Mouse (Mus musculus): ENCODE measurements around the gene Tmem200b. TPM values are rescaled to one million over a fixed set of nuclear protein-coding genes. Genes with fewer than 3 reads are reported as not detected.

The Tmem200b gene
- polyA plus RNA-seq, 1 experiment from 2014 or later, result 0.18 TPM

DNA sequence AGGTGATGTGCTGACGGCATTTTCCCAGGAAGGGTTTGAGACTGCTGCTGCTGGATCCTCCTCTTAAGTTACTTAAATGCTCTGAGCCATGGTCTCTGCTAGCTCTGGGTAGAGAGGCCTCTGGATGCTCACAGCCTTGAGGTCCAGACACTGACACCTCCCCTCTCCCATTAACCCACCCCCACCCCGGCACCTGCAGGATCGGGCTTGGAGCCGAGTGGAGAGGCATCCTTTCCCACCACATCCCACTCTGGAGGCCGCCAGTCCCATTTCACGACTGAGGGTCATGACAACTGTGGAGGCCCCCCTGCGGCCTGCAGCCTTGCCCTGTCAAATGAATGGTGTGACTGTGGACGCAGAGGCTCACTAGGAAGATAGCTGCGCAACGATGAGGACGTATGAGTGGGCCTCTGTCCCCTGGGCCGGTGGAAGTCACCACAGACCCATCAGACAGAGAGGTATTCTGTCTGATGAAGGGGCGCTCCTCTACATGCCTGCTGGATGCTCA lies 5.7 kb upstream of the Tmem200b start:
- Histone ChIP-seq H3K4me3 (ENCODE audit: low read depth, low read length) (no peak overlapping the region; the same call in 1 of the 2 replicates), H3K4me1 (ENCODE audit: control insufficient read depth, insufficient read depth, low read length) (peaks cover 12% of the 10 kb centered on the region), H3K9ac (ENCODE audit: low read depth, low read length) (no peak overlapping the region), H3K9me3 (replicated peaks; ENCODE audit: control insufficient read depth, low read length, poor library complexity, severe bottlenecking) (no peaks in the 10 kb centered on the region), H3K27me3 (ENCODE audit: control insufficient read depth, insufficient read depth, low read depth, low read length) (peaks cover 57% of the 10 kb centered on the region), H3K27ac (ENCODE audit: low read length) (no peak overlapping the region), H3K36me3 (ENCODE audit: control insufficient read depth, insufficient read depth, low read length) (no peaks in the 10 kb centered on the region), H3K4me2 (ENCODE audit: low read length) (no peak overlapping the region; the same call in 1 of the 2 replicates)
- ATAC-seq, result no peak
- WGBS, result 25% methylated on average over 13 of the region's 13 CpGs

- Histone ChIP-seq H3K27ac (ENCODE audit: low read length) (no peak overlapping the region), H3K4me2 (ENCODE audit: low read length) (no peak overlapping the region), H3K9me3 (replicated peaks; ENCODE audit: control insufficient read depth, low read length, poor library complexity, severe bottlenecking) (no peaks in the 10 kb centered on the region), H3K36me3 (ENCODE audit: control insufficient read depth, insufficient read depth, low read length) (no peaks in the 10 kb centered on the region), H3K4me1 (ENCODE audit: control insufficient read depth, insufficient read depth, low read length) (peaks cover 18% of the 10 kb centered on the region), H3K27me3 (ENCODE audit: control insufficient read depth, insufficient read depth, low read depth, low read length) (peaks cover 57% of the 10 kb centered on the region), H3K9ac (ENCODE audit: low read depth, low read length) (no peak overlapping the region), H3K4me3 (ENCODE audit: low read depth, low read length) (no peak overlapping the region)
- 6% methylated on average over 15 of the region's 15 CpGs for WGBS
- no peak; the same call in 1 of the 2 replicates for ATAC-seq
These were observed 5.1 kb upstream of the Tmem200b start for GRCm38 (mm10) chr4:131916425-131916824.

- H3K4me3 ChIP-seq (ENCODE audit: low read depth, low read length), result no peak overlapping the region
- no peak for ATAC-seq
- no peaks in the 10 kb centered on the region for H3K9me3 ChIP-seq (replicated peaks; ENCODE audit: control insufficient read depth, low read length, poor library complexity, severe bottlenecking)
- H3K9ac ChIP-seq (ENCODE audit: low read depth, low read length), result no peak overlapping the region
- peaks cover 23% of the 10 kb centered on the region for H3K4me1 ChIP-seq (ENCODE audit: control insufficient read depth, insufficient read depth, low read length)
- H3K36me3 ChIP-seq (ENCODE audit: control insufficient read depth, insufficient read depth, low read length), result no peaks in the 10 kb centered on the region
- 80% methylated on average over 10 of the region's 10 CpGs for WGBS
- peaks cover 58% of the 10 kb centered on the region for H3K27me3 ChIP-seq (ENCODE audit: control insufficient read depth, insufficient read depth, low read depth, low read length)
- H3K4me2 ChIP-seq (ENCODE audit: low read length), result no peak overlapping the region
- no peak overlapping the region for H3K27ac ChIP-seq (ENCODE audit: low read length)
These were observed 4.5 kb upstream of the Tmem200b start for GRCm38 (mm10) chr4:131917010-131917555.

DNA sequence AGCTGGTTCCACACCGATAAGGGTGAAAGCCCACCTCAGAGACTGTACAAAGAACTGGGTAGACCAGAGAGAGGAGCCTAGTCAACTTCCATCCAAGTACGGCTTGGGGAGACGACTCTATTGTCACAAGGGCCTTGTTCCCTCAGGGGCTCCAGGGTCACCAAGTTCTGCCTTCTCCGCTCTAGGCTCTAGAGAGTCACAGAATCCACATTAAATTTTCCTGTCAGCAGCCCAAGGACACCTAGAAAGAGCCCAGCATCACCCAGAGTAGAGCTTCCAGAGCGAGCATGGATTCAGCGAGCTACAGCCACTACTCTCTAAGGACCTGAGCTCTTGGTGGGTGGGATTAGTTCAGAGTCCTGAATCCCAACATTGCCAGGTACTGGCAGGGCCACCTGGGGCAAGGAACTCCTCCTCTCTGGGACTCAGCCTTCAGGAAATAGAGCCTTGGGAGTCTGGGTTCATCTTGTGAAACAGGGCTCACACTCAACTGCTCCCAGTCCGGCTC lies 3.5 kb upstream of the Tmem200b start:
- H3K9ac ChIP-seq (ENCODE audit: low read depth, low read length), result no peak overlapping the region
- H3K4me2 ChIP-seq (ENCODE audit: low read length), result no peak overlapping the region
- peaks cover 25% of the 10 kb centered on the region for H3K4me1 ChIP-seq (ENCODE audit: control insufficient read depth, insufficient read depth, low read length)
- no peak overlapping the region for H3K4me3 ChIP-seq (ENCODE audit: low read depth, low read length)
- no peak overlapping the region for H3K27ac ChIP-seq (ENCODE audit: low read length)
- WGBS, result 60% methylated on average over 7 of the region's 7 CpGs
- H3K27me3 ChIP-seq (ENCODE audit: control insufficient read depth, insufficient read depth, low read depth, low read length), result peaks cover 65% of the 10 kb centered on the region
- no peaks in the 10 kb centered on the region for H3K9me3 ChIP-seq (replicated peaks; ENCODE audit: control insufficient read depth, low read length, poor library complexity, severe bottlenecking)
- no peaks in the 10 kb centered on the region for H3K36me3 ChIP-seq (ENCODE audit: control insufficient read depth, insufficient read depth, low read length)
- ATAC-seq, result no peak

DNA sequence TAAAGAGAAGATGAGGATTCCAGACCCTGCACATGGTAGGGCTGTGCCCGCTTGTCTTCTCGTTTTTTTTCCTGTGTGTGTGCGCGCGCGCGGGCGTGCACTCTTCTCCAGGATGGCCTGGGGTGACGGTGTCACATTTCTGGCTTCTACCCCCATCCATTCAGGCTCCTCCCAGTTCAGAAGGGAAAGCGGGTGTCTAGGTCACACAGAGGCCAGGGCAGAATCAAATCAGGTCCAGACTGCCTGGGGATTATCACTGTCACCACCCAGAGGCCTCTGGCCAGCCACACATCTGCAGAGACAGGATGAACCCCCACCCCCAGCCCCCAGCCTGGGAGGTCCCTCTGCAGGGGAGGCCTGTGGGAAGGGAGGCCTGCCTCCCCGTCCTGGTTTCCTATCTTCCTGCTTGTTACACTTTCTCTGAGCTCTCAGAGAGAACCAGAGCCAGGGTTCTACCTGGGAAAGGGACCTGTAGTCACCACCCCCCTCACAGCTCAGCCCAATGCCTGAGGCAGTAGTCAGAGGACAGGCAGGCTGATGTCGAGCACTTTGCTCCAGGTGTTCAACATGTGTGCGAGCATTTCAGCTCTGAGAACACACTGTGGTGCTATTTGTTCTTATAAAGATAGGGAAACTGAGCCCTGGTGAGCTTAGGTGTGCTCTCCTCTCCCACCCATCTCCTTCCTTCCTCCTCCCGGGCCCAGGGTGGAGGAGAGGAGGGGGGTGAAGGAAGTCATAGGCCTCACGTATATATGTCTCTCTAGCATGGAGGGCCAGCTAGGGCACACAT lies 2.7 kb upstream of the Tmem200b start:
- H3K4me2 ChIP-seq (ENCODE audit: low read length), result no peak overlapping the region
- no peaks in the 10 kb centered on the region for H3K9me3 ChIP-seq (replicated peaks; ENCODE audit: control insufficient read depth, low read length, poor library complexity, severe bottlenecking)
- peaks cover 25% of the 10 kb centered on the region for H3K4me1 ChIP-seq (ENCODE audit: control insufficient read depth, insufficient read depth, low read length)
- no peak overlapping the region for H3K27ac ChIP-seq (ENCODE audit: low read length)
- H3K9ac ChIP-seq (ENCODE audit: low read depth, low read length), result no peak overlapping the region
- 21% methylated on average over 14 of the region's 15 CpGs for WGBS
- H3K36me3 ChIP-seq (ENCODE audit: control insufficient read depth, insufficient read depth, low read length), result no peaks in the 10 kb centered on the region
- peaks cover 67% of the 10 kb centered on the region for H3K27me3 ChIP-seq (ENCODE audit: control insufficient read depth, insufficient read depth, low read depth, low read length)
- no peak overlapping the region for H3K4me3 ChIP-seq (ENCODE audit: low read depth, low read length)
- ATAC-seq, result no peak

DNA sequence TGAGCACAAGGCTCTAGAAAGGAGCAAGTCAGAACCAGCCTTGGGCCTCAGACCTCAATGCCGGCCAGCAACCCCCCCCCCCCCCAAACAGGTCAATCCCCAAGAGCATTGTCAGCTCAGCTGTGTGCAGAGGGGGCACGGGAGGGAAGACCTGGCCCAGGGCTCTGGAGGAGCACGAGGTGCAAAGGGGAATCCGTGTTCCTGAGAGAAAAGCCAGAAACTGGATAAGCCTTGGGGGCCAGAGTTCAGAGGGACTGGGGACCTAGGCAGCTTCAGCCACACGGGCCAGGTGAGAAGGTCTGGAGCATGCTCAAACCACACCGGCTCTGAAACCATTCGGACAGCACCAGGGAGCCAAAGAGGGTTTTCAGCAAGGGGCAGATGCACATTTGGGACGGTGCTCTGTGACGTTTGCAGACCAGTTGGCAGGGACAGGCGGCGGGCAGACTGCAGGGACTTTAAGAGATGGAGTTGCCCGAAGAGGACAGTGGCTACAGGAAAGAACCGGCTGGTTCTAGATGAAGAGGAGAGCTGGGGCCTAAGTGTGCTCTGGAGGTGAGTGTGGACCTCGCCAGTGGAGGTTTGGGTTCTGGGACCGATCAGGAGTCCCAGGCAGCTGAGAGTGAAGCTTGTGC lies 1.9 kb upstream of the Tmem200b start:
- H3K4me1 ChIP-seq (ENCODE audit: control insufficient read depth, insufficient read depth, low read length), result peaks cover 25% of the 10 kb centered on the region
- H3K9me3 ChIP-seq (replicated peaks; ENCODE audit: control insufficient read depth, low read length, poor library complexity, severe bottlenecking), result no peaks in the 10 kb centered on the region
- H3K36me3 ChIP-seq (ENCODE audit: control insufficient read depth, insufficient read depth, low read length), result no peaks in the 10 kb centered on the region
- no peak overlapping the region for H3K4me2 ChIP-seq (ENCODE audit: low read length)
- WGBS, result 21% methylated on average over 15 of the region's 15 CpGs
- H3K9ac ChIP-seq (ENCODE audit: low read depth, low read length), result no peak overlapping the region
- peaks cover 67% of the 10 kb centered on the region for H3K27me3 ChIP-seq (ENCODE audit: control insufficient read depth, insufficient read depth, low read depth, low read length)
- H3K4me3 ChIP-seq (ENCODE audit: low read depth, low read length), result no peak overlapping the region
- H3K27ac ChIP-seq (ENCODE audit: low read length), result no peak overlapping the region
- no peak for ATAC-seq

GRCm38 (mm10) chr4:131920141-131920594 lies 1.4 kb upstream of the Tmem200b start:
- Histone ChIP-seq H3K27ac (ENCODE audit: low read length) (no peak overlapping the region), H3K4me1 (ENCODE audit: control insufficient read depth, insufficient read depth, low read length) (peaks cover 24% of the 10 kb centered on the region), H3K9ac (ENCODE audit: low read depth, low read length) (no peak overlapping the region), H3K4me2 (ENCODE audit: low read length) (peak overlapping the region; percentile 74; the same call in 1 of the 2 replicates), H3K4me3 (ENCODE audit: low read depth, low read length) (peak overlapping the region; percentile 43), H3K27me3 (ENCODE audit: control insufficient read depth, insufficient read depth, low read depth, low read length) (peaks cover 67% of the 10 kb centered on the region), H3K36me3 (ENCODE audit: control insufficient read depth, insufficient read depth, low read length) (no peaks in the 10 kb centered on the region), H3K9me3 (replicated peaks; ENCODE audit: control insufficient read depth, low read length, poor library complexity, severe bottlenecking) (no peaks in the 10 kb centered on the region)
- 4% methylated on average over 50 of the region's 51 CpGs for WGBS
- ATAC-seq, result no peak

- no peaks in the 10 kb centered on the region for H3K9me3 ChIP-seq (replicated peaks; ENCODE audit: control insufficient read depth, low read length, poor library complexity, severe bottlenecking)
- WGBS, result 2% methylated on average over 59 of the region's 76 CpGs
- H3K4me2 ChIP-seq (ENCODE audit: low read length), result peak overlapping the region; percentile 74
- peak overlapping the region; percentile 64; the same call in 1 of the 2 replicates for H3K9ac ChIP-seq (ENCODE audit: low read depth, low read length)
- no peak overlapping the region for H3K27ac ChIP-seq (ENCODE audit: low read length)
- H3K4me3 ChIP-seq (ENCODE audit: low read depth, low read length), result peak overlapping the region; percentile 43
- no peak for ATAC-seq
- H3K36me3 ChIP-seq (ENCODE audit: control insufficient read depth, insufficient read depth, low read length), result no peaks in the 10 kb centered on the region; the same call in none of the 2 replicates
- peaks cover 18% of the 10 kb centered on the region for H3K4me1 ChIP-seq (ENCODE audit: control insufficient read depth, insufficient read depth, low read length)
- H3K27me3 ChIP-seq (ENCODE audit: control insufficient read depth, insufficient read depth, low read depth, low read length), result peaks cover 66% of the 10 kb centered on the region
These were observed 798 bp upstream of the Tmem200b start for GRCm38 (mm10) chr4:131920595-131921351.

All from midbrain, embryonic 16.5 days (tissue).